Mouse (Mus musculus) bone marrow, adult 2 months (tissue): ENCODE measurements around the gene Spats1. TPM values are rescaled to one million over a fixed set of nuclear protein-coding genes. Genes with fewer than 3 reads are reported as not detected.

ENCODE experiments used
- H3K27ac ChIP-seq: fragments of 200-500 bp; 2 replicates; pipeline ENCODE4 v1.5.1; 2012; ENCODE audit warnings: low read depth, mild to moderate bottlenecking, control low read depth, inconsistent platforms, low read length; ENCODE audit not compliant: control insufficient read depth, poor library complexity, insufficient read depth
- H3K4me1 ChIP-seq: fragments of 200-500 bp; 2 replicates; pipeline ENCODE4 v1.6.1; 2011; ENCODE audit warnings: low read length; ENCODE audit not compliant: control insufficient read depth, insufficient read depth
- H3K4me3 ChIP-seq: fragments of 200-500 bp; replicated peaks from 2 replicates; pipeline ENCODE3; 2011; ENCODE audit warnings: mild to moderate bottlenecking, low read depth, low read length, control low read depth; ENCODE audit not compliant: control insufficient read depth
- CTCF ChIP-seq: fragments of 200-500 bp; IDR thresholded peaks from 2 replicates; pipeline ENCODE4 v1.5.1; 2011; ENCODE audit warnings: low read length, control low read depth; ENCODE audit not compliant: control insufficient read depth, insufficient read depth
- POLR2A ChIP-seq: fragments of 200-500 bp; IDR thresholded peaks from 2 replicates; pipeline ENCODE4 v1.6.1; 2011; ENCODE audit warnings: low read depth, mild to moderate bottlenecking, control low read depth, low read length, borderline replicate concordance; ENCODE audit not compliant: control insufficient read depth
- WGBS: fragments of 180-500 bp; shearing (Covaris S2); methylation state at CpG from one replicate; pipeline ENCODE4 v1.1.7; 2018; 5-methylcytosine and 5-hydroxymethylcytosine counted together
- polyA plus RNA-seq: library from polyadenylated mRNA; stranded (reverse); fragments of >200 nt; gene quantifications from 2 replicates; pipeline ENCODE4 v1.2.4, GENCODE M21; 2011; ENCODE audit warnings: low replicate concordance; ENCODE audit not compliant: missing spikeins, insufficient read depth, insufficient read length

The Spats1 gene
- polyA plus RNA-seq, 1 experiment, result not detected

GRCm38 (mm10) chr17:45515806-45516205 is 40.6 kb upstream of the Spats1 start:
- TF ChIP-seq CTCF, result no peak
- no peak for TF ChIP-seq POLR2A
- H3K4me1 ChIP-seq, result no peaks in the 10 kb centered on the region
- H3K27ac ChIP-seq, result no peak overlapping the region
- WGBS, result 89% methylated on average over 10 of the region's 10 CpGs
- no peak overlapping the region for H3K4me3 ChIP-seq

GRCm38 (mm10) chr17:45515204-45515726 is 40.0 kb upstream of the Spats1 start:
- no peaks in the 10 kb centered on the region for H3K4me1 ChIP-seq
- no peak for TF ChIP-seq POLR2A
- no peak for TF ChIP-seq CTCF
- no peak overlapping the region for H3K27ac ChIP-seq
- no peak overlapping the region for H3K4me3 ChIP-seq
- WGBS, result 88% methylated on average over 15 of the region's 15 CpGs

DNA sequence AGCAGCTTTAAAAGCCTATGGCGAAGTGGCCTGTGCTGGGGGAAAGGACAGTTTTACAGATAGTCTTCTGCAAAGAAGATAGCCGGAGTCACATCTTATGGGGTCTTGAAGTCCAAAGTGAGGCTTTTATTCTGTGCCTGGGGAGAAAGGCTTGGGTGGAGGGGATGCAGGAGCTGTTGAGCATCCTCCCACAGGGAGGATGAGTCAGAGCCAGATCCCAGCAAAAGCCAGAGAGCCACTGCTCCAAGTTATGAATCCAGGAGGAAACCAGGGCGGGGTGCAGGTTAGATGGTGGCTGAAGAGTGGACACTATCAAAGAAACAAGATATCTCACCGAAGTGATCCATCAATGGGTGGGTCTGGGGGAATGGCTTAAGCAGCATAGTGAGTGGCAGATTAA is 36.5 kb upstream of the Spats1 start:
- Histone ChIP-seq H3K4me1 (no peaks in the 10 kb centered on the region), H3K27ac (no peak overlapping the region), H3K4me3 (no peak overlapping the region)
- WGBS, result 79% methylated on average over 4 of the region's 4 CpGs
- TF ChIP-seq POLR2A (no peak), CTCF (no peak)

DNA sequence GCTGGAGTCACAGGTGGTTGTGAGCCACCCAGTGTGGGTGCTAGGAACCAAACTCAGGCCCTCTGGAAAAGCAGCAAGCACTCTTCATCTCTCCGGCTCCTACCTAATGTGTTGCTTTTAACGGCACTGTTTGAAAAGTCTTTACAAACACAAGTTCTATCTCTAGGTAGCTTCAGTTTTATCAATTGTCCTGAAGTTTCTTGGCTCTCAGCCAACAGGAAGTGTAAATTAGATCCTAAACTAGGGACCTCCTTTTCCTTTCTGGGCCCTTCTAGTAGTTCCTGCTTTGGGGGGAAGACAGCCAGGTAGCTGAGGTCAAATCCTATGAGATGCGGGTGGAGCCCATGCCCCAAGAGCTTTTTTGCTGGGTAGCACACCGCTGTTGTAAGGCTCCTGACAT is 35.7 kb upstream of the Spats1 start:
- 83% methylated on average over 4 of the region's 4 CpGs for WGBS
- no peak for TF ChIP-seq POLR2A
- TF ChIP-seq CTCF, result no peak
- no peaks in the 10 kb centered on the region for H3K4me1 ChIP-seq

GRCm38 (mm10) chr17:45506700-45507189 is 31.5 kb upstream of the Spats1 start, which contains the start of gene Aars2:
Gene Aars2, plus strand, starts transcription at chr17:45506841.
- TF ChIP-seq POLR2A (peak; percentile 67; the same call in 1 of the 2 replicates), CTCF (peak; percentile 76)
- Histone ChIP-seq H3K4me3 (peak within 1 kb of the TSS; percentile 92), H3K27ac (peak within 1 kb of the TSS; percentile 57), H3K4me1 (no peaks in the 10 kb centered on the region)
- under 1% methylated on average over 42 of the region's 42 CpGs for WGBS

More for the DNA sequence above, 35.7 kb upstream of the Spats1 start:
- Histone ChIP-seq H3K27ac (no peak overlapping the region), H3K4me3 (no peak overlapping the region)

- no peak for TF ChIP-seq CTCF
- no peak for TF ChIP-seq POLR2A
- Histone ChIP-seq H3K27ac (no peak overlapping the region), H3K4me3 (no peak overlapping the region), H3K4me1 (no peaks in the 10 kb centered on the region)
- WGBS, result 74% methylated on average over 6 of the region's 6 CpGs
Measured at GRCm38 (mm10) chr17:45505941-45506465, 30.8 kb upstream of the Spats1 start.

DNA sequence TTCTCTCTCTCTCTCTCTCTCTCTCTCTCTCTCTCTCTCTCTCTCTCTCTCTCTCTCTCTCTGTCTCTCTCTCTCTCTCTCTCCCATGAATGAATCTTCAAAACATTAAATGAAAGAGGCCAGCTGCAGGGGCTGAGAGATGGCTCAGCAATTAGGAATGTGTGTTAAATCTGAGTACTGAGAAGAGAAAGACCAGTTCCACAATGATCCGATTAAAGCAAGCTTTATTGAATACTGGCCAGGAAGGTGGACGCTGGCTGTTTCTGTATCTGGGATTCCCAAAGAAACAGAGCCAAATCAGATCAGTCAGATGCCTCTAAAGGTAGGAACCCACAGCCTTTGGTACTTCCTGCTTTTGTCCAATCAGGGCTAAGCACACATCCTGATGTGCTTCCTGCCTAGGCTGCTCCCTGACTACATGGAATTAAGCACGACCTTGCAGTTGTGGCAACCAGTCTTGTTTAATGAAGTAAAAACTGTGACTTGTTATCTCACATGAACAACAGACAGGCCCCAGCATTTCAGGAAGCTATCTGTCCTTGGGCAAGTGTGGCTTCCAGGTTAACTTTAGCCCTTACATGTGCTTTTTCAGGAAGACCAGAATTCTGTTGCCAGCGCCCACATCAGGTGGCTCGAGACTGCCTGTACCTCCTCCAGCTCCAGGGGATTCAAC is 28.2 kb upstream of the Spats1 start:
- Histone ChIP-seq H3K4me3 (no peak overlapping the region), H3K27ac (no peak overlapping the region), H3K4me1 (no peaks in the 10 kb centered on the region)
- WGBS, result 4% methylated on average over 5 of the region's 5 CpGs
- TF ChIP-seq CTCF, result no peak
- TF ChIP-seq POLR2A, result no peak

- Histone ChIP-seq H3K4me1 (no peaks in the 10 kb centered on the region), H3K27ac (no peak overlapping the region), H3K4me3 (no peak overlapping the region)
- 34% methylated on average over 4 of the region's 4 CpGs for WGBS
- TF ChIP-seq CTCF (no peak), POLR2A (no peak)
Measured at GRCm38 (mm10) chr17:45502324-45502723, 27.1 kb upstream of the Spats1 start.

DNA sequence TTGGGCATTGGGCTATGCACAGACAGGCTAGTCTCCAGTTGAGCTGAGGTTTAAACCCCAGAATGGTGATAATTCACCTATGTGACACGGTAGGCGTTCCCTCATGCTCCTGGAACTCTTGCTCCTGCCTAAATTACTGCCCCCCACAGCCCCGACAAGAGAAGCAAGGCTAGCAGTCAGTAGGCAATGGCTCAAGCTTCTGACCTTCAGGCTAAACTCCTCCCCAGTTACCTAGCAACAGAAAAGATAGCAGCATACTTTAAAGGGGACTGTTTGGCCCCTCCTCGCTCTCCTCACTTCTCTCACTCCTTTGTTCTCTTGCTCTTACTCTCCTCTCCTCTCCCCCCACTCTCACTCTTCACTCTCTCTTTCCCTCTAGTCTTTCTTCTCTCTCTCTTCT is 25.8 kb upstream of the Spats1 start:
- Histone ChIP-seq H3K4me1 (no peaks in the 10 kb centered on the region), H3K27ac (no peak overlapping the region), H3K4me3 (no peak overlapping the region)
- 79% methylated on average over 4 of the region's 4 CpGs for WGBS
- TF ChIP-seq POLR2A, result no peak
- TF ChIP-seq CTCF, result no peak
